Mouse (Mus musculus): ENCODE measurements at regions not wholly inside any gene's neighbourhood (a gene's known extent, or its start where the extent isn't known, plus 50 kb on each side); places are given as distances from the start of the nearest gene placed in this dataset.

GRCm38 (mm10) chr14:64511300-64511699, 407.2 kb downstream of the Prss52 start:
- Histone ChIP-seq H3K27ac (ENCODE audit: low read depth, low read length) (no peak overlapping the region), H3K4me3 (ENCODE audit: low read depth, low read length) (no peak overlapping the region), H3K9ac (ENCODE audit: low read length) (no peak overlapping the region), H3K4me1 (replicated peaks; ENCODE audit: control insufficient read depth, insufficient read depth, low read length) (no peaks in the 10 kb centered on the region), H3K27me3 (ENCODE audit: control insufficient read depth, insufficient read depth, low read length) (no peaks in the 10 kb centered on the region), H3K36me3 (ENCODE audit: control insufficient read depth, insufficient read depth, low read length) (no peaks in the 10 kb centered on the region), H3K4me2 (ENCODE audit: low read depth, low read length, severe bottlenecking) (no peak overlapping the region), H3K9me3 (ENCODE audit: control insufficient read depth, low read length) (no peaks in the 10 kb centered on the region)
- no peak for ATAC-seq (replicated peaks; ENCODE audit: low FRiP score)
- DNase-seq (ENCODE audit: low spot score) = no peak
- 97% methylated on average over 7 of the region's 7 CpGs for WGBS

- Histone ChIP-seq H3K9me3 (ENCODE audit: control insufficient read depth, low read length) (no peaks in the 10 kb centered on the region), H3K4me2 (ENCODE audit: low read depth, low read length, severe bottlenecking) (no peak overlapping the region), H3K4me3 (ENCODE audit: low read depth, low read length) (no peak overlapping the region), H3K4me1 (replicated peaks; ENCODE audit: control insufficient read depth, insufficient read depth, low read length) (no peaks in the 10 kb centered on the region), H3K27me3 (ENCODE audit: control insufficient read depth, insufficient read depth, low read length) (no peaks in the 10 kb centered on the region), H3K9ac (ENCODE audit: low read length) (no peak overlapping the region), H3K36me3 (ENCODE audit: control insufficient read depth, insufficient read depth, low read length) (no peaks in the 10 kb centered on the region), H3K27ac (ENCODE audit: low read depth, low read length) (no peak overlapping the region)
- ATAC-seq (replicated peaks; ENCODE audit: low FRiP score) = no peak
- DNase-seq (ENCODE audit: low spot score) = no peak
- WGBS = 86% methylated on average over 7 of the region's 7 CpGs
Measured at GRCm38 (mm10) chr14:64512726-64513125, 408.6 kb downstream of the Prss52 start.

- Histone ChIP-seq H3K27ac (ENCODE audit: low read depth, low read length) (no peak overlapping the region), H3K4me1 (replicated peaks; ENCODE audit: control insufficient read depth, insufficient read depth, low read length) (no peaks in the 10 kb centered on the region), H3K27me3 (ENCODE audit: control insufficient read depth, insufficient read depth, low read length) (no peaks in the 10 kb centered on the region), H3K4me3 (ENCODE audit: low read depth, low read length) (no peak overlapping the region), H3K9me3 (ENCODE audit: control insufficient read depth, low read length) (no peaks in the 10 kb centered on the region), H3K9ac (ENCODE audit: low read length) (no peak overlapping the region), H3K4me2 (ENCODE audit: low read depth, low read length, severe bottlenecking) (no peak overlapping the region), H3K36me3 (ENCODE audit: control insufficient read depth, insufficient read depth, low read length) (no peaks in the 10 kb centered on the region)
- DNase-seq (ENCODE audit: low spot score) (no peak), ATAC-seq (replicated peaks; ENCODE audit: low FRiP score) (no peak)
- 54% methylated on average over 7 of the region's 7 CpGs for WGBS
Measured at GRCm38 (mm10) chr14:64517584-64518195, 413.6 kb downstream of the Prss52 start.

- Histone ChIP-seq H3K4me2 (ENCODE audit: low read depth, low read length, severe bottlenecking) (no peak overlapping the region), H3K4me1 (replicated peaks; ENCODE audit: control insufficient read depth, insufficient read depth, low read length) (peaks cover 5% of the 10 kb centered on the region; the same call in 1 of the 2 replicates), H3K27me3 (ENCODE audit: control insufficient read depth, insufficient read depth, low read length) (no peaks in the 10 kb centered on the region), H3K9me3 (ENCODE audit: control insufficient read depth, low read length) (no peaks in the 10 kb centered on the region), H3K9ac (ENCODE audit: low read length) (no peak overlapping the region), H3K4me3 (ENCODE audit: low read depth, low read length) (no peak overlapping the region), H3K36me3 (ENCODE audit: control insufficient read depth, insufficient read depth, low read length) (no peaks in the 10 kb centered on the region), H3K27ac (ENCODE audit: low read depth, low read length) (no peak overlapping the region)
- ATAC-seq (replicated peaks; ENCODE audit: low FRiP score) (no peak), DNase-seq (ENCODE audit: low spot score) (no peak)
- WGBS = 55% methylated on average over 8 of the region's 8 CpGs
Measured at GRCm38 (mm10) chr14:64524641-64525040, 420.6 kb downstream of the Prss52 start.

GRCm38 (mm10) chr14:64525302-64526078, 421.4 kb downstream of the Prss52 start:
- Histone ChIP-seq H3K9me3 (ENCODE audit: control insufficient read depth, low read length) (no peaks in the 10 kb centered on the region), H3K4me3 (ENCODE audit: low read depth, low read length) (no peak overlapping the region), H3K36me3 (ENCODE audit: control insufficient read depth, insufficient read depth, low read length) (no peaks in the 10 kb centered on the region), H3K9ac (ENCODE audit: low read length) (no peak overlapping the region), H3K27me3 (ENCODE audit: control insufficient read depth, insufficient read depth, low read length) (no peaks in the 10 kb centered on the region), H3K4me1 (replicated peaks; ENCODE audit: control insufficient read depth, insufficient read depth, low read length) (peaks cover 5% of the 10 kb centered on the region; the same call in 1 of the 2 replicates), H3K27ac (ENCODE audit: low read depth, low read length) (no peak overlapping the region), H3K4me2 (ENCODE audit: low read depth, low read length, severe bottlenecking) (no peak overlapping the region)
- WGBS = 69% methylated on average over 10 of the region's 10 CpGs
- DNase-seq (ENCODE audit: low spot score) (no peak), ATAC-seq (replicated peaks; ENCODE audit: low FRiP score) (no peak)

GRCm38 (mm10) chr14:64530541-64530940, 426.5 kb downstream of the Prss52 start:
- Histone ChIP-seq H3K36me3 (ENCODE audit: control insufficient read depth, insufficient read depth, low read length) (no peaks in the 10 kb centered on the region), H3K9ac (ENCODE audit: low read length) (no peak overlapping the region), H3K4me2 (ENCODE audit: low read depth, low read length, severe bottlenecking) (no peak overlapping the region), H3K9me3 (ENCODE audit: control insufficient read depth, low read length) (no peaks in the 10 kb centered on the region), H3K27me3 (ENCODE audit: control insufficient read depth, insufficient read depth, low read length) (no peaks in the 10 kb centered on the region; the same call in 1 of the 2 replicates), H3K27ac (ENCODE audit: low read depth, low read length) (no peak overlapping the region), H3K4me3 (ENCODE audit: low read depth, low read length) (no peak overlapping the region), H3K4me1 (replicated peaks; ENCODE audit: control insufficient read depth, insufficient read depth, low read length) (peaks cover 10% of the 10 kb centered on the region)
- DNase-seq (ENCODE audit: low spot score) = no peak
- WGBS = 46% methylated on average over 3 of the region's 3 CpGs
- ATAC-seq (replicated peaks; ENCODE audit: low FRiP score) = no peak

- H3K27me3 ChIP-seq (ENCODE audit: control insufficient read depth, insufficient read depth, low read length) = no peaks in the 10 kb centered on the region; the same call in 1 of the 2 replicates
- H3K4me2 ChIP-seq (ENCODE audit: low read depth, low read length, severe bottlenecking) = no peak overlapping the region
- H3K9ac ChIP-seq (ENCODE audit: low read length) = no peak overlapping the region
- H3K4me1 ChIP-seq (replicated peaks; ENCODE audit: control insufficient read depth, insufficient read depth, low read length) = peaks cover 10% of the 10 kb centered on the region
- no peak overlapping the region for H3K27ac ChIP-seq (ENCODE audit: low read depth, low read length)
- no peak for ATAC-seq (replicated peaks; ENCODE audit: low FRiP score)
- no peaks in the 10 kb centered on the region for H3K9me3 ChIP-seq (ENCODE audit: control insufficient read depth, low read length)
- H3K36me3 ChIP-seq (ENCODE audit: control insufficient read depth, insufficient read depth, low read length) = no peaks in the 10 kb centered on the region
- no peak for DNase-seq (ENCODE audit: low spot score)
- WGBS = 22% methylated on average over 7 of the region's 7 CpGs
- H3K4me3 ChIP-seq (ENCODE audit: low read depth, low read length) = no peak overlapping the region
Measured at GRCm38 (mm10) chr14:64531221-64531949, 427.3 kb downstream of the Prss52 start.

- Histone ChIP-seq H3K4me2 (ENCODE audit: low read depth, low read length, severe bottlenecking) (no peak overlapping the region), H3K36me3 (ENCODE audit: control insufficient read depth, insufficient read depth, low read length) (no peaks in the 10 kb centered on the region), H3K4me3 (ENCODE audit: low read depth, low read length) (no peak overlapping the region), H3K27me3 (ENCODE audit: control insufficient read depth, insufficient read depth, low read length) (no peaks in the 10 kb centered on the region; the same call in 1 of the 2 replicates), H3K4me1 (replicated peaks; ENCODE audit: control insufficient read depth, insufficient read depth, low read length) (peaks cover 10% of the 10 kb centered on the region), H3K9me3 (ENCODE audit: control insufficient read depth, low read length) (no peaks in the 10 kb centered on the region), H3K9ac (ENCODE audit: low read length) (no peak overlapping the region), H3K27ac (ENCODE audit: low read depth, low read length) (no peak overlapping the region)
- 94% methylated on average over 5 of the region's 5 CpGs for WGBS
- no peak for ATAC-seq (replicated peaks; ENCODE audit: low FRiP score)
- no peak for DNase-seq (ENCODE audit: low spot score)
Measured at GRCm38 (mm10) chr14:64532351-64532750, 428.3 kb downstream of the Prss52 start.

All from forebrain, embryonic 11.5 days (tissue).